Mouse (Mus musculus): ENCODE measurements around the gene Mical2. TPM values are rescaled to one million over a fixed set of nuclear protein-coding genes. Genes with fewer than 3 reads are reported as not detected.

The Mical2 gene
- polyA plus RNA-seq, 1 experiment from 2014 or later, result 128 TPM

DNA sequence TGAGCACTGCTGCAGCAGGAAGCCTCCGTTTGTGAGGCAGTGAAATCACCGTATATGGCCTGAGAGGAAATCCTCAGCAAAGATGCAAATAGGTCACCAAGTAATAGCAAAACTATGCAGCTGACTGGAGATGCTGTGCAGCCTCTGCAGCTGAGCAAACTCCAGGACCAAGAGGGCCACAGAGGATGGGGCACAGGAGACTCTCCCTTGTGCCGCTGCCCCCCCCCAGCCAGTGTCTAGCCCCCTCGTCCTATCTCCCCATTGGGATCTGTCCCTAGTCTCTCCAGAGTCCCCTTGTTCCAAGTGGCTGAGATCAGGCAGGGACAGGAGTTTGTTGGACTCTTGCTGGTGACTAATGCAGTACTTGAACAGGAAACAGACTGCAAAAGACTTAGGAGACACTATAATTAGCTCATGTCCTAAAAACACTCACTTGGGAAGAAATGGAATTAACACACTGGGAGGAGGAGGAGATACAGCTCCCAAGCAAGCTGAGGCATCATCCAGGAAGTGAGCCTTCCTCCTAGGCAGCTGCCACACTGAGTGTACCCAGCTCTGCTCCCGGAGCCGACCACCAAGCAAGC is 21.2 kb upstream of the Mical2 start:
- WGBS, result 20% methylated on average over 6 of the region's 6 CpGs
- ATAC-seq (replicated peaks; ENCODE audit: extremely low read depth, insufficient read depth, low FRiP score), result peak; percentile 38; the same call in 1 of the 2 replicates
- peak overlapping the region; percentile 29; the same call in 1 of the 2 replicates for H3K4me2 ChIP-seq (ENCODE audit: low read depth, low read length)
- H3K9ac ChIP-seq (ENCODE audit: low read length), result no peak overlapping the region
- H3K27me3 ChIP-seq (ENCODE audit: control insufficient read depth, insufficient read depth, low read length), result no peaks in the 10 kb centered on the region
- no peaks in the 10 kb centered on the region for H3K36me3 ChIP-seq (ENCODE audit: control insufficient read depth, insufficient read depth)
- H3K4me3 ChIP-seq (ENCODE audit: low read length), result no peak overlapping the region
- H3K27ac ChIP-seq (ENCODE audit: low read length), result peak overlapping the region; percentile 89
- peaks cover 25% of the 10 kb centered on the region for H3K4me1 ChIP-seq (ENCODE audit: control insufficient read depth, insufficient read depth, low read length)
- 0 out of 2 replicates have a peak, but pooled peaks cover 4% of the 10 kb centered on the region for H3K9me3 ChIP-seq (replicated peaks; ENCODE audit: control insufficient read depth, low read length)

DNA sequence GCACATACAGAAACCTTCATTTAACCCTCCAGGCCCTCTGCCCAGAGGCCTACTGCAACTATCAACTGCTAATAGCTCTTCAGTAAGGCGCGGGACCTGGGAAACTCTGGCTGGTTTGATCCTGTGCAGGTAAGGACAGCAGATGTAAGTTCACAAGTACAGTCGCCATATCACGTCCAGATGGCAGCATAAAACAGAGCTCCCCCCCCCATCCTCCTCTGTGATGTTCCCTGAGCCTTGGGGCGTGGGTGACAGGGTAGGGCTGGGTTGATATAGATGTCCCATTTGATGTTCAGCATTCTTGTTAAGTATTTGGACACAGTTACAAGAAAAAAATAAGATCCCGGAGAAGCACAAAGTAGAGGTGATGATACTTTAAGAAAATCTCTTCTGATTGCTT is 20.1 kb upstream of the Mical2 start:
- Histone ChIP-seq H3K4me3 (ENCODE audit: low read length) (no peak overlapping the region), H3K36me3 (ENCODE audit: control insufficient read depth, insufficient read depth) (no peaks in the 10 kb centered on the region), H3K27ac (ENCODE audit: low read length) (peak overlapping the region; percentile 89; the same call in 1 of the 2 replicates), H3K4me2 (ENCODE audit: low read depth, low read length) (no peak overlapping the region), H3K9me3 (replicated peaks; ENCODE audit: control insufficient read depth, low read length) (0 out of 2 replicates have a peak, but pooled peaks cover 4% of the 10 kb centered on the region), H3K9ac (ENCODE audit: low read length) (no peak overlapping the region), H3K4me1 (ENCODE audit: control insufficient read depth, insufficient read depth, low read length) (peaks cover 28% of the 10 kb centered on the region), H3K27me3 (ENCODE audit: control insufficient read depth, insufficient read depth, low read length) (no peaks in the 10 kb centered on the region)
- no peak for ATAC-seq (replicated peaks; ENCODE audit: extremely low read depth, insufficient read depth, low FRiP score)
- WGBS, result 93% methylated on average over 6 of the region's 6 CpGs

GRCm38 (mm10) chr7:112207717-112208116 is 17.9 kb upstream of the Mical2 start:
- Histone ChIP-seq H3K4me2 (ENCODE audit: low read depth, low read length) (no peak overlapping the region), H3K4me3 (ENCODE audit: low read length) (no peak overlapping the region), H3K27ac (ENCODE audit: low read length) (no peak overlapping the region), H3K27me3 (ENCODE audit: control insufficient read depth, insufficient read depth, low read length) (no peaks in the 10 kb centered on the region), H3K4me1 (ENCODE audit: control insufficient read depth, insufficient read depth, low read length) (peaks cover 29% of the 10 kb centered on the region), H3K9me3 (replicated peaks; ENCODE audit: control insufficient read depth, low read length) (0 out of 2 replicates have a peak, but pooled peaks cover 4% of the 10 kb centered on the region), H3K36me3 (ENCODE audit: control insufficient read depth, insufficient read depth) (no peaks in the 10 kb centered on the region), H3K9ac (ENCODE audit: low read length) (no peak overlapping the region)
- no peak for ATAC-seq (replicated peaks; ENCODE audit: extremely low read depth, insufficient read depth, low FRiP score)
- WGBS, result 91% methylated on average over 6 of the region's 6 CpGs

- H3K4me1 ChIP-seq (ENCODE audit: control insufficient read depth, insufficient read depth, low read length), result peaks cover 35% of the 10 kb centered on the region
- H3K4me3 ChIP-seq (ENCODE audit: low read length), result no peak overlapping the region
- H3K36me3 ChIP-seq (ENCODE audit: control insufficient read depth, insufficient read depth), result no peaks in the 10 kb centered on the region
- H3K4me2 ChIP-seq (ENCODE audit: low read depth, low read length), result no peak overlapping the region
- H3K27ac ChIP-seq (ENCODE audit: low read length), result peak overlapping the region; percentile 69
- H3K9me3 ChIP-seq (replicated peaks; ENCODE audit: control insufficient read depth, low read length), result 0 out of 2 replicates have a peak, but pooled peaks cover 4% of the 10 kb centered on the region
- WGBS, result 55% methylated on average over 10 of the region's 10 CpGs
- ATAC-seq (replicated peaks; ENCODE audit: extremely low read depth, insufficient read depth, low FRiP score), result no peak
- H3K27me3 ChIP-seq (ENCODE audit: control insufficient read depth, insufficient read depth, low read length), result no peaks in the 10 kb centered on the region
- no peak overlapping the region for H3K9ac ChIP-seq (ENCODE audit: low read length)
Observed at GRCm38 (mm10) chr7:112208323-112209167, 17.1 kb upstream of the Mical2 start.

- no peak for ATAC-seq (replicated peaks; ENCODE audit: extremely low read depth, insufficient read depth, low FRiP score)
- no peak overlapping the region for H3K9ac ChIP-seq (ENCODE audit: low read length)
- H3K27me3 ChIP-seq (ENCODE audit: control insufficient read depth, insufficient read depth, low read length), result no peaks in the 10 kb centered on the region
- H3K36me3 ChIP-seq (ENCODE audit: control insufficient read depth, insufficient read depth), result no peaks in the 10 kb centered on the region
- 0 out of 2 replicates have a peak, but pooled peaks cover 4% of the 10 kb centered on the region for H3K9me3 ChIP-seq (replicated peaks; ENCODE audit: control insufficient read depth, low read length)
- WGBS, result 95% methylated on average over 4 of the region's 4 CpGs
- H3K4me1 ChIP-seq (ENCODE audit: control insufficient read depth, insufficient read depth, low read length), result peaks cover 34% of the 10 kb centered on the region
- H3K4me3 ChIP-seq (ENCODE audit: low read length), result no peak overlapping the region
- H3K4me2 ChIP-seq (ENCODE audit: low read depth, low read length), result no peak overlapping the region
- H3K27ac ChIP-seq (ENCODE audit: low read length), result no peak overlapping the region
Observed at GRCm38 (mm10) chr7:112209621-112210020, 16.0 kb upstream of the Mical2 start.

DNA sequence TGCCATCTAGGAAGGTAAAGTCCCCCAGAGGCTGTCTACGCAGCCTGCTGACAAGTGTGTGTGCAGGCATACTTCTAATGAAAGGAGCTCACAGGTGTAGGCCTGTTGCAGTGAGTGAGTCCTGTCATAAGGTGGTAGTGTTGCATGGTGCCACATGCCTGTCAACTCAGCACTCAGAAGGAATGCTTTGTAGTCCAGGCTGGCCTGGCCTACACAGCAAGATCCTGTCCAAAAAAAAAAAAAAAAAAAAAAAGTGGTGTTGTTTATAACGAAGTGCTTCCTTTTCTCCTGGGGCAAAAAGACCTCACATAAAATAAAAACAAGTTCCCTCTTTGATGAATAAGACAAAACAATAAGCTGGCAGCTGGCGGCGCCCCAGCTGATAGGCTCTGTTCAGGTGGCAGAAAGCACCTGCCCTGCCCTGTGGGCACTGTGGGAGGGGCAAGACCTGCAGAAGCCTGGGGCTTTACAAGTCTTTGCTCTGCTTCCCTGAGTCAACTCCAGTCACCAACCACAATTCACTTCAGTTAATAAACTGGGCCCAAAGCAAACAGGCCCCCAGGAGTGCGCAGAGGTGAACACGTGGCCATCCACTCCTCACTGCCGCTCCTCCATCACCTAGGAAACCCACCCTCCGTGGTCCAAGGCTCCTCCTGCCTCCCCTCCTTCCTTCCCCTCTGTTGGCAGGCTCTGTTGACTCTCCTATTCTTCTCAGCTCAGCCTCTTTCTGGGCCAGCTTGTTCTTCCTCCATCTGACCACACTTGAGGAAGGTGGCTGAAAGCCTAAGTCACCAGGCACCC is 12.5 kb upstream of the Mical2 start:
- no peak overlapping the region for H3K4me3 ChIP-seq (ENCODE audit: low read length)
- no peaks in the 10 kb centered on the region for H3K27me3 ChIP-seq (ENCODE audit: control insufficient read depth, insufficient read depth, low read length)
- peak overlapping the region; percentile 51 for H3K9ac ChIP-seq (ENCODE audit: low read length)
- H3K36me3 ChIP-seq (ENCODE audit: control insufficient read depth, insufficient read depth), result no peaks in the 10 kb centered on the region
- peaks cover 36% of the 10 kb centered on the region for H3K4me1 ChIP-seq (ENCODE audit: control insufficient read depth, insufficient read depth, low read length)
- peak overlapping the region; percentile 26 for H3K27ac ChIP-seq (ENCODE audit: low read length)
- WGBS, result 50% methylated on average over 8 of the region's 8 CpGs
- no peak overlapping the region for H3K4me2 ChIP-seq (ENCODE audit: low read depth, low read length)
- ATAC-seq (replicated peaks; ENCODE audit: extremely low read depth, insufficient read depth, low FRiP score), result peak; percentile 72
- no peaks in the 10 kb centered on the region for H3K9me3 ChIP-seq (replicated peaks; ENCODE audit: control insufficient read depth, low read length)

GRCm38 (mm10) chr7:112215871-112216270 is 9.8 kb upstream of the Mical2 start:
- 87% methylated on average over 3 of the region's 3 CpGs for WGBS
- Histone ChIP-seq H3K27ac (ENCODE audit: low read length) (no peak overlapping the region), H3K27me3 (ENCODE audit: control insufficient read depth, insufficient read depth, low read length) (no peaks in the 10 kb centered on the region), H3K9ac (ENCODE audit: low read length) (no peak overlapping the region), H3K36me3 (ENCODE audit: control insufficient read depth, insufficient read depth) (no peaks in the 10 kb centered on the region), H3K4me1 (ENCODE audit: control insufficient read depth, insufficient read depth, low read length) (peaks cover 30% of the 10 kb centered on the region), H3K9me3 (replicated peaks; ENCODE audit: control insufficient read depth, low read length) (peaks cover 6% of the 10 kb centered on the region), H3K4me2 (ENCODE audit: low read depth, low read length) (no peak overlapping the region), H3K4me3 (ENCODE audit: low read length) (no peak overlapping the region)
- no peak for ATAC-seq (replicated peaks; ENCODE audit: extremely low read depth, insufficient read depth, low FRiP score)

DNA sequence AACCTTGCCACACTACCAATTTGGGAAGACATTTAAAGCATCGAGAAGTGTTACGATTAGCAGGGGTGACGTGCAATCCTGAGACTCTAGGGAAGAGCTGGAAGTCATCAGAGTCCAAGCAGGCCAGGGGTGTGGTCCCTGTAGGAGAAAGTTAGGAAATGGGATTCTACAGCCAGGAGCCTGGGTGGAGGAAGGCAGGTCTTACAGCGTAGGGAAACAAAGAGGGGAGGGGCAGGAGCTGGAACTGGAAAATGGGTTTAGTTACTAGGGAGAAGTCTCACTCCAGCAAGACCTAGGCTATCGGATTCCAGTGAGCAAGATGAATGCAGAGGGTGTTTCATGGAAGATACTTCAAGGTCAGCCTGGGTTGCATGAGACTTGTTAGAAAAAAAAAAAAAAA is 8.9 kb upstream of the Mical2 start:
- peak overlapping the region; percentile 64 for H3K27ac ChIP-seq (ENCODE audit: low read length)
- peak overlapping the region; percentile 19; the same call in 1 of the 2 replicates for H3K4me2 ChIP-seq (ENCODE audit: low read depth, low read length)
- WGBS, result 49% methylated on average over 5 of the region's 5 CpGs
- H3K36me3 ChIP-seq (ENCODE audit: control insufficient read depth, insufficient read depth), result no peaks in the 10 kb centered on the region
- H3K4me3 ChIP-seq (ENCODE audit: low read length), result no peak overlapping the region
- no peaks in the 10 kb centered on the region for H3K27me3 ChIP-seq (ENCODE audit: control insufficient read depth, insufficient read depth, low read length)
- H3K9ac ChIP-seq (ENCODE audit: low read length), result no peak overlapping the region
- H3K4me1 ChIP-seq (ENCODE audit: control insufficient read depth, insufficient read depth, low read length), result peaks cover 30% of the 10 kb centered on the region
- H3K9me3 ChIP-seq (replicated peaks; ENCODE audit: control insufficient read depth, low read length), result peaks cover 6% of the 10 kb centered on the region
- ATAC-seq (replicated peaks; ENCODE audit: extremely low read depth, insufficient read depth, low FRiP score), result peak; percentile 39; the same call in 1 of the 2 replicates

All from heart, embryonic 16.5 days (tissue).